Mouse (Mus musculus) CH12.LX (cell line): Measurements from ENCODE around the gene Xpo6.

Source experiments
- CHD1 ChIP-seq: IDR thresholded peaks from 2 replicates; pipeline ENCODE4 v1.6.1; 2012; ENCODE audit warnings: low read depth, low read length, improper control_type of control experiment, inconsistent platforms
- CTCF ChIP-seq, 2 experiments: IDR thresholded peaks in 1 of 2; conservative IDR thresholded peaks in 1 of 2; 2 replicates each; pipeline ENCODE4 v1.5.1; 2011 to 2012; ENCODE audit warnings: low read depth in 2 of 2, low read length in 2 of 2, improper control_type of control experiment in 1 of 2, inconsistent platforms in 1 of 2, mild to moderate bottlenecking in 1 of 2, moderate library complexity in 1 of 2
- E2F4 ChIP-seq: IDR thresholded peaks from 2 replicates; pipeline ENCODE4 v1.6.1; 2011; ENCODE audit warnings: low read depth, low read length, improper control_type of control experiment; ENCODE audit not compliant: insufficient replicate concordance
- EP300 ChIP-seq: IDR thresholded peaks from 2 replicates; pipeline ENCODE4 v1.6.1; 2011; ENCODE audit warnings: low read length, improper control_type of control experiment
- HCFC1 ChIP-seq: IDR thresholded peaks from 2 replicates; pipeline ENCODE4 v1.6.1; 2012; ENCODE audit warnings: low read depth, mild to moderate bottlenecking, inconsistent platforms, low read length, improper control_type of control experiment
- JUN ChIP-seq: IDR thresholded peaks from 2 replicates; pipeline ENCODE4 v1.6.1; 2011; ENCODE audit warnings: low read depth, mild to moderate bottlenecking, low read length, improper control_type of control experiment, moderate library complexity; ENCODE audit not compliant: insufficient read depth
- MAFK ChIP-seq: IDR thresholded peaks from 2 replicates; pipeline ENCODE4 v1.6.1; 2011; ENCODE audit warnings: low read length, improper control_type of control experiment; ENCODE audit not compliant: insufficient replicate concordance
- NELFE ChIP-seq: IDR thresholded peaks from 2 replicates; pipeline ENCODE4 v1.6.1; 2011; ENCODE audit warnings: low read depth, low read length, improper control_type of control experiment
- PAX5 ChIP-seq: IDR thresholded peaks from 2 replicates; pipeline ENCODE4 v1.6.1; 2012; ENCODE audit warnings: low read length, inconsistent platforms, mixed read lengths
- POLR2A ChIP-seq: IDR thresholded peaks from 2 replicates; pipeline ENCODE4 v1.6.1; 2011; ENCODE audit warnings: low read depth, mild to moderate bottlenecking, improper control_type of control experiment, low read length
- RAD21 ChIP-seq: IDR thresholded peaks from 2 replicates; pipeline ENCODE4 v1.6.1; 2011; ENCODE audit warnings: low read depth, mild to moderate bottlenecking, low read length, improper control_type of control experiment, moderate library complexity
- SMC3 ChIP-seq: IDR thresholded peaks from 2 replicates; pipeline ENCODE4 v1.6.1; 2011; ENCODE audit warnings: low read depth, low read length, improper control_type of control experiment
- TBP ChIP-seq: conservative IDR thresholded peaks from 2 replicates; pipeline ENCODE4 v1.6.1; 2011; ENCODE audit warnings: low read depth, low read length, improper control_type of control experiment
- ZMIZ1 ChIP-seq: IDR thresholded peaks from 2 replicates; pipeline ENCODE4 v1.6.1; 2012; ENCODE audit warnings: low read depth, mild to moderate bottlenecking, inconsistent platforms, low read length, improper control_type of control experiment

DNA sequence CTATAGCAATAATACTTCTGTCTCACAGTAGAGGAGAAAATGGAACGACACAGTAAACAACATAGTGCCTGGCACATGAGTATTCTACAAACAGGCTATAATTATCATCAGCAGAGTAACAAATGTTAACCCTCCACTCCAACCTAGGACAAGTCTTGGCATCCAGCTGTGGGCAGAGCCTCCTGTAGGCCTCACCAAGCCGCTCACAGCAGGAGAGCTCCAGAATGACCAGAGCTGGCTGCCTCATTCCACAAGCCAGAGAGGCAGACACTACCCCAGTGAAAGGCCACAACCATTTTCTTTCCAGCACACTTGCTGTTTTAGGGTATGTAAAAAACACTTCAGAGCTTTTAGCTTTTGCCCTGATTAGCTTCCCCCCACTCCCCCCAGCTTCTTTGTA is 72.6 kb downstream of the Xpo6 start:
- no peak for TF ChIP-seq CHD1
- no peak for TF ChIP-seq SMC3
- TF ChIP-seq POLR2A: no peak
- no peak for TF ChIP-seq MAFK
- no peak for TF ChIP-seq ZMIZ1
- TF ChIP-seq CTCF (conservative IDR thresholded peaks at IDR 0.05 in 1 of 2, IDR thresholded peaks at IDR 0.05 in 1 of 2; ENCODE audit: low read depth in 2 of 2, low read length in 2 of 2): no peak
- TF ChIP-seq PAX5: no peak
- TF ChIP-seq EP300: no peak
- TF ChIP-seq JUN: no peak
- TF ChIP-seq HCFC1: no peak
- TF ChIP-seq RAD21: no peak
- no peak for TF ChIP-seq NELFE
- TF ChIP-seq TBP: no peak
- TF ChIP-seq E2F4: no peak
